Mouse (Mus musculus): ENCODE measurements around the gene Amigo2. TPM values are rescaled to one million over a fixed set of nuclear protein-coding genes. Genes with fewer than 3 reads are reported as not detected.
A peak's percentile ranks its signal among the peaks of the same experiment; 100 is the strongest.
"Not testable (repeated sequence)": the region's sequence is repeated elsewhere in the genome, so short reads cannot be mapped to it uniquely, and the experiment has no call there.

Amigo2 gene
- total RNA-seq, 4 experiments from 2014 or later: 4.8 to 6.1 (median 5.7) TPM

DNA sequence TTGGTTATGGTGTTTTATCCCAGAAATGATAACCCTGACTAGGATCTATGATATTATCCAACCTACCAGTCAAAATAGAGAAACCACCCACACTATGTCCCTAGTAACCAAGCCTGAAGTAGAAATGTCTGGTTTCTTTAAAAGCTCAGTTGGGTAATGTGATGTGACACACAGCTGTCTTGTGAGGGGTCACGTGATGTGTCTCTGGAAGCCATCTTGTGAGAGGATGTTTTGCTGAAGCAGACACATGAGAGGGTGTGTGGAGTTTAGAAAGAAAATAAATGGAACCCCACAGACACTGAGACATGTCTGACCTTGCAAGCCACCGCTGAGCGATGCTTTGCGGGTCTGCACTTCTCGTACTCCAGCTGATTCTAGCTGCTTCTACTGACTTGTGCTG lies 30.2 kb downstream of the Amigo2 start:
- DNase-seq (ENCODE audit: low spot score): no peak

DNA sequence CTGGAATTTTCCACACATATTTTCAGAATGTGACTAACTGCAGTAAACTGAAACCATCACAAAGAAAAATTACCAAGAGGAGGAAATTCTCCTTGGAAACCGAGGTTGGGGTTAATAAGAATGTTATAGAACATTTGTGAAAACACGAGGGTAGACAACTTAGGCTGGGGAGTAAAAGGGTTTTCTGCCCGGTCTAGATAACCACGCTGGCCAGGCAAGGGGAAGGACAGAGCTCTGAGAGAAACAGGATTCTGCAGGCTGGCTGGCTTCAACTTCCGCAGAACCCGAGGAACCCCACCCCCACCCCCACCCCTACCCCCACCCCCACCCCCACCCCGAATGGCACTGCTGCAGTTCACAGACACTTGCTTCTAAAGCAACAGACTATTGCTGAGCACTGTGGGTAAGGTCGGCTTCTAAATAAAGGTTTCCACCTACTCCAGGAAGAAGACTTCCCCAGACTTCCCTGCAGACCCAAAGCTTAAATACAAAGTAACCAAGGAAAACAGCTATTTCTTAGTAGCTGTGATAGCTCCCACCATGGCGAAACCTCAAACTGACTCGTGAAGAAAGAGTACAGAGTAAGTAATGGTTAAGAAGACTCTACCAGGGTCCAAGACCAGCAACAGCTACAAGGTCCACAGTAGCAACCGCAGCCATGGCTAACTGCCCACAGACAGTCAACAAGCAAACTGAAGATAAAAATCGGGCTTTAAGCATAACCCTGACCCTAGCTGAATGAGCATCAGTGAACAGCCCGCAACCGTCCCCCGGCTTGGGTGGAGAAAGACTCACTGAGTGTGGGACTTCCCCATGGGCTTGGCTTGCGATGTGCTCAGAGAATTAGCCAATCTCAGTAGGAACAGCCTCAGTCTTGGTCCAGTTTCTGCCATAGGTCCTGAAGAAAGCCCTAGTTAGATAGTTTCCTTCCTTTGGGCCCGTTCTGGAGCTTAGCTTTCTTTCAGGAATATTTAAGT lies 34.3 kb downstream of the Amigo2 start:
- DNase-seq (ENCODE audit: low spot score): no peak

GRCm38 (mm10) chr15:97209754-97210153 lies 37.3 kb downstream of the Amigo2 start:
- DNase-seq (ENCODE audit: low spot score): not testable (repeated sequence)

DNA sequence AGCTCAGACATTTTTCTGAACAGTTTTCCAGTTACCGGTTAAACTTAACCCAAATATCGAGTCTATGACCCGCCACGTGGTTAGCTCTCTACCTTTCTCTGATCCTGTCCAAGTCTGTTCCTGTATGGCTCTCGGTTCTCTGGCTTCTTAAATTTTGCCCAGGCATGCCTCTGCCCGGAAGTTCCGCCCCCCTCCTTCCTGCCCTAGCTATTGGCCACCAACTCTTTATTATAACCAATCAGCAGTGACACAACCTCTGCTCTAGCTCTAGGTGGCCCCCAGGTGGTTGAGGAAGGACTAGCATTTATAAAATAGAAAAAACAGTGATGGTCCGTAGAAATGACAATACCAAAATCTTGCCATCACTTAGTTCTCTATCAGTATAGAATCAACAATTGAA lies 40.6 kb downstream of the Amigo2 start:
- DNase-seq (ENCODE audit: low spot score): no peak

DNA sequence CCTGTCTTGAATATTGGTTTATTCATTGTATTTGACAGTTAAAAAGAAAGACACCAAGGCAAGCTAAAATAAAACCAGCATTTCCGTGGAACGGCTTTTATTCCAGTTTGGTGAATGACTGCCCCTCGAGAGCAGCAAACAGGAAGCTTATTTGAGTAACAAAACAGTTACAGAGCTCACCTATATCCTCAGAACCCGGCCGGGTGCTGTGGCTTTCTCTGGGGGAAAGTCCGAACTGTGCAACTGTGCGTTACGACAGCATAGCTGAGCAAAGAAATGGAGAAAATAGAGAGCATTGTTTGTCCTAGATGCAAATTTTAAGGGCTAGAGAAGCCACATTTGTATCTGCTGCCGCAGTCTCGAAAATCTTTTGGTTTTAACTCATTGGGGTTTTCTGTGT lies 41.3 kb downstream of the Amigo2 start:
- no peak for DNase-seq (ENCODE audit: low spot score)

DNA sequence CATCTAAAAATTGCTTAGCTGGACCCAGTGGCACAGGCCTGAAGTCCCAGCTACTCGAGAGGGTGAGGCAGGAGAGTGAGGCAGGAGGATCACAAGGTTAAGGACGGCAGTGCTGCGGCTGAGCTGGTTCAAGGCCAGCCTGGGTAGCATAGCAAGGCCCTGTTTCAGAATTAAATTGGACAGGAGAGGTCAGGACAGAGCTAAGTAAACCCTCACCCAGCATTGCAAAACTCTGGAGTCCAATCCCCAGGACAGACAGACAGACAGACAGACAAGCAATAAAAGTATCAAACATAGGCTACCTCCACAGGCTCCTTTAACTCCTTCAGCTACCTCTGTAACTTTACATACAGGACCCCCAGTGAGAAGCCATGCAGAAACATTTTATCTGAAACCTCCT lies 42.2 kb downstream of the Amigo2 start:
- no peak for DNase-seq (ENCODE audit: low spot score)

- no peak for DNase-seq (ENCODE audit: low spot score)
Measured at GRCm38 (mm10) chr15:97196644-97197043, 50.4 kb downstream of the Amigo2 start.

- DNase-seq (ENCODE audit: low spot score): peak; percentile 35
Measured at GRCm38 (mm10) chr15:97195628-97196027, 51.5 kb downstream of the Amigo2 start.

Other genes with a start within 250 kb of the Amigo2 start
- 1 to 10 TPM; 3.0 to 5.3 (median 3.7) TPM for gene Slc38a4, start 191.3 kb downstream of the Amigo2 start, total RNA-seq (2022)
- 1 to 10 TPM; 2.5 to 4.8 (median 3.8) TPM for gene Pced1b, start 180 bp downstream of the Amigo2 start, total RNA-seq (2022)

Data from heart, adult 8-10 months (tissue).